Mouse (Mus musculus) kidney, postnatal 25 days (tissue): ENCODE data around the gene Foxn2.
A peak's percentile ranks its signal among the peaks of the same experiment; 100 is the strongest.
"Not testable (repeated sequence)": the region's sequence is repeated elsewhere in the genome, so short reads cannot be mapped to it uniquely, and the experiment has no call there.

Experiments used
- DNase-seq, 2 experiments: peaks; one replicate each; pipeline ENCODE4 v3.0.0; 2021; ENCODE audit warnings: mixed read lengths in 2 of 2

Gene Foxn2

GRCm38 (mm10) chr17:88440285-88441000, at the start of gene Foxn2:
TSS of gene Foxn2 (plus strand) at chr17:88440711.
- peak; percentile 95 to 97 for DNase-seq

- DNase-seq: no peak
These were observed 43.0 kb upstream of the Foxn2 start for GRCm38 (mm10) chr17:88397501-88397900.

DNA sequence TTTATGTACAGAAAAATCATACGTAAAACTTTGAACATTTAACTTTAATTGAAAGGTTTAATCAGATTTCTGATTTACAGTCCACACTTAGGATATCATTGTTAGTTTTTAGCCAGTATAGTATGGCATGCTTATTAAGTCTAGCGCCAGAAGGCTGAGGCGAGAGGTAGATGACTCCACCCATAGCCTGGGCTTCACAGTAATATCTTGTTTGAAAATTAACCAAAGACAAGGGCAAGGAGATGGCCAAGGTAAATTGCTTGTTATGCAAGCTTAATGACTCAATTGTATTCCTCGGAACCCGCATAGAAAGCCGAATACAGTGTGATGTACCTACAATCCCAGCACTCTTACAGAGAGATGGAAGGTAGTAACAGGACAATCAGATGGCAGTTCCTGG, 42.4 kb upstream of the Foxn2 start:
- DNase-seq: no peak

- DNase-seq: no peak
These were observed 41.7 kb upstream of the Foxn2 start for GRCm38 (mm10) chr17:88398854-88399253.

GRCm38 (mm10) chr17:88400122-88400521, 40.4 kb upstream of the Foxn2 start:
- no peak for DNase-seq

DNA sequence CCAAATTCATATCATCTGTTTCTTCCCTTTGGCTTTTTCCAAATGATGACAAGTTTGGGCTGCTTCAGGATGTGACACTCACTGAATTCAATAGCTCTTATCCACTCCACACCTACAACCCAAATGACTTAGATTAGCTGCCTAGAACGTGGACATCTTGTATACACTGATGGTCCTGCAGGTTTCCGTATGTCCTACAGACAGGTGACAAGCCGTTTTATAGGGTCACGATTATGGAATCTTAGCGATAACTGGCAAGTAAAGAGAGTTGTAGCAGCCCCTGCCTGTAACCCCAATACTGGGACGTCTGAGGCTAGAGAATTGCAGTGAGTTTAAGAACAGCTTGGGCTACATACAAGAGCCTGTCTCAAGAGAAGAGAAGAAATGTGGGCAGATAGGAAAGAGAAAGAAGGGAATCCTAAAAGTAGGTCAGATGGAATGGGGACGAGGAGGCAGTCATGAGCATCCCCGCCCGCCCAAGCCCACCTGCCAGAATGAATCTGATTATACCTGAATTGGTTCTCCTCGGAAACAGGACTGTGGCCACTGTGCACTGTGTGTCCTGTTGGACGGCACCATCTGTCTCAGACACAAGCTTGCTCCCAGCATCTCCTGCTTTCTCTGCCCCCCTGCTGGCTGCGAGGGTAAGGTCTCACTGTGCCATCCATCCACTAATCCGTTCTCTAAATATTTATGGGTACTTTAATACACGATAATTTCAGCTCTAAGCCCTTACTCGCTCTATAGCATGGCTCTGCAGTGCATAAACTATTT, 39.6 kb upstream of the Foxn2 start:
- no peak for DNase-seq

DNA sequence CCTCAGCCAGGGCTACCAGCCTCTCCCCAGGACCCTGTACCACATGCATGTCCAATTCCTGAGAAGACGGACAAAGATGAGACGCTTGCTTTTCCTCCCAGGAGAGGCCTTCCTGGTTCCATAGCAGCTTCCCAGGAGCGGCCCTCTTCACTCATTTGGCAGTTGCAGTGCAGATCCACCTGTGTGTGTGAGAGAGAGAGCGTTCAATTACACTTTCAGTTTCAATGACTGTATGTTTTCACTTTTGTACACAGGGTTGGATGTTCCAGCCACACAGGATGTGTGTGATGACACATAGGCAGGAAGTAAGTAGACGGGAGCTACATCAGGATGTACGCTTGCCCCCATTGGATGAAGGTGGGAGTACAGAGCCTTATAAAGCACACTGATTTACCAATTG, 37.2 kb upstream of the Foxn2 start:
- DNase-seq: no peak

- DNase-seq: no peak
These were observed 36.0 kb upstream of the Foxn2 start for GRCm38 (mm10) chr17:88404471-88404870.

DNA sequence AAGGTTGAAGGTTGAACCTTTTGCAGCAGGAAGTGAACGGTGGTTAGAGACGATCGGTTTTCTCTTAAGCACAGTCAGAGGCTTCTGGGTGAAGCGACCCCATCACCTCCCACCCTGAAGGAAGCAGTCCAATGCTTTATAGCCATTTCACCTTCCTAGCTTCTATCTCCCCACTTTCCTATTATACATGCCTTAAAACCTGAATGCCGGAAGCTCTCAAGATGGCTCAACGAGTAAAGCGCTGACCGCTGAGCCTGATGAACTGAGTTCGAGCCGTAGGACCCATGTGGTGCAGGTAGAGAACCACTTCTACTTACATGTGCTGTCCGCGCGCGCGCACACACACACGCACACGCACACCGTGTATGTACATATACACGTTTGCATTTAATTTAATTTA, 35.4 kb upstream of the Foxn2 start:
- DNase-seq: no peak

- DNase-seq: no peak
These were observed 30.8 kb upstream of the Foxn2 start for GRCm38 (mm10) chr17:88409706-88410105.

DNA sequence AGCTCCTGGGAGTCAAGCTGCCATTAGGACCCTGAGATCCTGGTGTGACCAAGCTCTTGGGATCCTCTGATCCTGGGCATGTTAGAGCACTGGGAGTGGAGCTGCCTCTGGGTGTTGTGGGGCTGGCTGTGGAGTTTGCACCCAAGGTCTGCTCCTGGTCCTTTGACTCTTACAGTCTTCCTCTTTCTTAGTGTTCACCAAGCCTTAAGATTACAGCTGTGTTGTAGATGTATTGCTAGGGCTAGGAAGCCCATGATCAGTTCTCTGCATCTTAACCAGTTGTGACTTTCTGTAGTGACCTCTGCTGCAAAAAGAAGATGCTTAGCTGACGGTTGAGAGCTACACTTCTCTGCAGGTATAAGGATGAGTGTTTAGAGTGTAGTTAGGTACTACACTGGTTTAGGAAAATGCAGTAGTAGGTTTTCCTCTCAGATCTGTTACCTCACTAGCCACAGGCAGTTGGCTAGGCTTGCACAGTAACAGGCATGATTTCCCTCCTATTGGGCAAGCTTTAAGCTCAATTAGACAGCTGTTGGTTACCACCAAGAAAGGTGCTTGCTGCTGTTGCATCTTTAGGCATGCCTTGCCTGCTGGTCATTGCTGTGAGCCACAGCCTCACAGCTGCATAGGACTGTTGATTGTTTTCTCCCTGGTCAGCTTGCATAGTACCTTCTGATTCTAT, 27.2 kb upstream of the Foxn2 start:
- no peak for DNase-seq

DNA sequence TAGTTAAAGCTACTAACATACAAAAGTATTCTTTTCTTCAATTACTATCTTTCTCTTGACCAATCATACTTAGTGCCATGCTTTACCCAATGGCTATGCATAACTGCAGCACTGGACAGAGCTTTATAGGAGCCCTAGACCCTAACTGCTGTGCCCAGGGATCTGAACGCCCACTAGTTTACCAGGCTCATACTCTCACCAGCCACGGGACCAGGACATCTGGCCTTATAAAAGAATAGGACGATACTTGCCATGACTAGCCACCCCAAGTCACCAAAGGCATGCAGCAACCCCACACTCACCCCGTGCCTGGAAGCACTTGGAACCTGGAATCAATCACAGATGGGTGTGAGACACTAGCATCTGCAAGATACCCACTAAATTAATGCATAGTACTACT, 20.1 kb upstream of the Foxn2 start:
- DNase-seq: no peak

DNA sequence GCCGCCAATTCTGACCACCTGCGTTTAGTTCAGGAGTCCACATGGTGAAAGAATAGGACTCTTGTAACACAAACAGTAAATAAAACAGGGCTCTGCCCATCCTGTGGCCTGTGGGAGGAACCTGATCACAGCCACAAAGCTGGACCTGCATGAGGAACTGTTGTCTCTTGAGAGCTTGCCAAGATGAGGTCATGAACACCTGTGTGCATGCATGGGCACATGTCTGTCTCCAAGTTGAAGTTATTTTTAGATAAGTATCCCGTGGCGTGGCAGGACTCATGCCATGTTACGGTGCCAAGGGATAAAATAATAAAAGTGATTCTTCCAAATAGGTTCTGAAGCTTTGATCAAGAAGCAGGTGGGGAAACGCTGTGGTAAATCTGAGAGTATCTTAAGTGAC, 19.3 kb upstream of the Foxn2 start:
- no peak for DNase-seq

GRCm38 (mm10) chr17:88430719-88431118, 9.8 kb upstream of the Foxn2 start:
- DNase-seq: no peak

GRCm38 (mm10) chr17:88431486-88431885, 9.0 kb upstream of the Foxn2 start:
- no peak for DNase-seq

DNA sequence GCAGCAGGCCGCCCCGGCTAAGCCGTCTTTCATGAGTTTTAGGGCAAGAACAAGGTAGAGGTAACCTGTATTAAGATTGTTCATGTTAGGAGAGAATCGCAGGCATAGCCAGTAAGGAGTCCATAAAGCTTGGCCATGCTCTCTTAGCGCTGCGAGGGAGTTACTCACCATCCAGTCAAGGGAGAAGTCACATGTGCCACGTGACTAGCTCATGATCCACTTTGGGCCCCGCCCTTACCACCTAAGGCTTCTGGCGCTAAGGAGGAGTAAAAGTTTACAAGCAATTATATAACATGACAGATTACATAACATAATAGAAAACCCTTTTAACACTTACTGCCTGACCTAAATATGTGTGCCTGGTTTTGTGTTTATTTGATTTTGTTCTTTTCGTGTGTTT, 8.5 kb upstream of the Foxn2 start:
- no peak for DNase-seq

DNA sequence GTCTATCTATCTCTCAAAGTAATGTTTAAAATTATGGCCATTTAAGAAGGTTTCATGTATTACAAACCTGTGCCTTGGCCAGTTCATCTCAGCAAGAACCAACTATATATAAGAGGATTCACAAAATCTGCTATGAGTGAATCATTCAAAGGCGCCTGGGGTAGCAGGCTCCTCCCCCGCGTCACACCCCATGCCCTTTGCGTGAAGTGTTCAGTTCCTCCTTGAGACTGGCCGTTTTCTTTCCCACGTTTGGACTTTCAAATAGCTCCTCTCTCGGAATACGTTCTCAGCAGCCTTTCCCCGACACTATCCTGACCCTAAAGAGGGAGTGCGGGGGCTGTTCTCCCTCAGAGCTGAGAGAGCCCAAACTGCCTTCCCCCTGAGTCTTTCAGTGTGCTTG, 5.2 kb upstream of the Foxn2 start:
- DNase-seq: no peak

DNA sequence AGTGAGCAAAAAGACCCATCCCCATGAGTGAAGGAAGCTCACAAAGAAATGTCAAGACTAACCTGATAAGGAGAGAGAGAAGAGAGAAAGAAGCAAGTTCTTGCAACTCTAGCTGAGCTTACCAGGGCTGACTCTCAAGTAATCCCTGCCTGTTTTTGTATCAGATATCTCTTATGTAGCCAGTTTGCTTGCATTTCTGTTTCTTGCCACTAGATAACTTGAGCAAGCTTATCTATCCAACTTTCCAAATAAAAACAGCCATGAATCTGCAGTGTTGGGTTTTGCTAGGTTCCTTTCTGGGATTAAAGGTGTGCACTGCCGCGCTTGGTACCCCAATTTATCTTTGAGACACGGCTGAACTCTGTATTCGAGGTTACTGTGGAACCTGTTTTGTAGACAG, 4.2 kb upstream of the Foxn2 start:
- DNase-seq: no peak

- DNase-seq: not testable (repeated sequence)
These were observed 3.8 kb upstream of the Foxn2 start for GRCm38 (mm10) chr17:88436749-88437148.

GRCm38 (mm10) chr17:88437391-88437790, 3.1 kb upstream of the Foxn2 start:
- DNase-seq: no peak

GRCm38 (mm10) chr17:88439536-88440050, 918 bp upstream of the Foxn2 start:
- peak; percentile 26 to 46 for DNase-seq

GRCm38 (mm10) chr17:88441001-88441431, 505 bp downstream of the Foxn2 start:
- DNase-seq: peak; percentile 39 to 71

DNA sequence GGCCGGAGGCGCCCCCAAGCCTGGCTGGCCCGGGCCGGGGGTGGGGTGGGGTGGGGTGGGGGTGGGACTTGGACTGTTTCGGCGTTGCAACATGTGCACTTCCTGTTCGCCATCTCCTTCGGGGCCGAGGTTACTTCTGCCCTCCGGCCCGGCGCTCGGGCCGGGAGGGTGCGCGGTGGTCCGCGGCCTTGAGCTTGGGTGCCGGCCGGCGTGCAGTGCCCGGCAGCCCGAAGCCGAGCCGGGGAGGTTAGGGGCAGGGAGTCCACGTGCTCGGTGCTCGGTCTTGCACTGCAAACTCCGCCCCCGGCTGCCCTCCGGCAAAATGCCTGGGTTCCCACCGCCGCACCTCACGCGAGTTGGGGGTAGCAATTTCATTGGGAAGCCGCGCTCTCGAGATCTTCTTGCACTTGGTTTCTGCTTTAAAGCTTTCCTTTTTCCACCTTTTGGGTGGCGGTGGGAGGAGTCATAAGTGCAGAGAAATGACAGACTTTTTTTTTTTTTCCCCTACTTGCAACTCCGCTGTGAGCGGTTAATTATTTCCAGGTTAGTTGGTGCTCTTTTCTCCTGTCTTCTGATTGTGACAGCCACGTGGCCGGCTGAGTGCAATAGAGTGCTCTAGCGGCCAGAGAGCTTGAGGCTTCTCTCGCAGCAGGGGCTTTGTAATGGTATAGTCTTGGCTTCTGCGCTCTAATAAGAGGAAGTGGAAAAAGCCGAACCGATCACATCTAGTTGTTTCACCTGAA, 1.1 kb downstream of the Foxn2 start:
- DNase-seq: peak; percentile 84 to 91
